Mouse (Mus musculus) liver, embryonic 14.5 days (tissue): Measurements from ENCODE around the gene P2rx2. TPM values are rescaled to one million over a fixed set of nuclear protein-coding genes. Genes with fewer than 3 reads are reported as not detected.

Experiments used
- ATAC-seq: fragments of 200-750 bp; cut with Nextera tagmentation; 2 replicates; pipeline ENCODE4 v1.8.0; 2017; ENCODE audit warnings: moderate number of reproducible peaks, mild to moderate bottlenecking, moderate library complexity; ENCODE audit not compliant: insufficient read depth
- DNase-seq, 3 experiments: peaks; one replicate each; pipeline ENCODE4 v3.0.0-alpha.2; 2012 to 2013; ENCODE audit warnings: low read depth in 3 of 3, low spot score in 3 of 3
- H3K27ac ChIP-seq: fragments of 300-500 bp; sonication (generic); 2 replicates; pipeline ENCODE4 v1.5.1; 2014; ENCODE audit warnings: moderate library complexity, mild to moderate bottlenecking, control low read depth, inconsistent platforms
- H3K27me3 ChIP-seq: fragments of 300-500 bp; sonication (generic); 2 replicates; pipeline ENCODE4 v1.6.1; 2014; ENCODE audit warnings: mild to moderate bottlenecking, low read length, moderate library complexity; ENCODE audit not compliant: control insufficient read depth, insufficient read depth
- H3K36me3 ChIP-seq: fragments of 300-500 bp; sonication (generic); replicated peaks from 2 replicates; pipeline ENCODE4 v1.6.1; 2014; ENCODE audit warnings: low read depth; ENCODE audit not compliant: control insufficient read depth, insufficient read depth
- H3K4me1 ChIP-seq, 2 experiments: fragments of 200-500 bp in 1 of 2; fragments of 300-500 bp in 1 of 2; sonication (generic) in 1 of 2; replicated peaks; 2 replicates each; pipeline ENCODE4 v1.6.1; 2012 to 2014; ENCODE audit warnings: antibody characterized with exemption in 1 of 2, inconsistent platforms in 1 of 2, low read length in 1 of 2; ENCODE audit not compliant: control insufficient read depth in 2 of 2, insufficient read depth in 2 of 2
- H3K4me2 ChIP-seq: fragments of 300-500 bp; sonication (generic); 2 replicates; pipeline ENCODE4 v1.6.1; 2014; ENCODE audit warnings: low read depth, mild to moderate bottlenecking, control low read depth, moderate library complexity
- H3K4me3 ChIP-seq, 2 experiments: fragments of 200-500 bp in 1 of 2; fragments of 300-500 bp in 1 of 2; sonication (generic) in 1 of 2; 2 replicates each; pipeline ENCODE4 v1.5.1; 2012 to 2014; ENCODE audit warnings: low read depth in 2 of 2, low read length in 2 of 2, mild to moderate bottlenecking in 2 of 2, control low read depth in 1 of 2, inconsistent platforms in 1 of 2, moderate library complexity in 1 of 2; ENCODE audit not compliant: insufficient read depth in 1 of 2
- H3K9ac ChIP-seq: fragments of 300-500 bp; sonication (generic); replicated peaks from 2 replicates; pipeline ENCODE4 v1.6.1; 2014; ENCODE audit warnings: mild to moderate bottlenecking, control low read depth, moderate library complexity
- H3K9me3 ChIP-seq: fragments of 300-500 bp; sonication (generic); 2 replicates; pipeline ENCODE4 v1.6.1; 2016; ENCODE audit warnings: low read length, mixed read lengths; ENCODE audit not compliant: control insufficient read depth
- CTCF ChIP-seq: IDR thresholded peaks from 2 replicates; pipeline ENCODE4 v1.5.1; 2016; ENCODE audit warnings: antibody characterized with exemption, low read depth, control low read depth
- EP300 ChIP-seq: IDR thresholded peaks from 2 replicates; pipeline ENCODE4 v1.6.1; 2016; ENCODE audit warnings: antibody characterized with exemption, low read depth
- WGBS: fragments of 180-500 bp; shearing (Covaris S2); extraction: QIAGEN DNeasy Blood & Tissue Kit; methylation state at CpG from one replicate; pipeline ENCODE4 v1.1.7; 2014; ENCODE audit not compliant: insufficient replicate concordance; 5-methylcytosine and 5-hydroxymethylcytosine counted together
- polyA plus RNA-seq, 2 experiments: library from polyadenylated mRNA; depleted of rRNA in 1 of 2; stranded (reverse) in 1 of 2; unstranded in 1 of 2; fragments of >200 nt; fragmentation: Nextera tagmentation in 1 of 2; extraction: Ambion mirVana in 1 of 2; gene quantifications; 2 replicates each; pipeline versions ENCODE4 v1.2.1 to v1.2.3; 2012 to 2014

P2rx2 gene
- polyA plus RNA-seq, 2 experiments: 0.03 TPM; not detected in 1

DNA sequence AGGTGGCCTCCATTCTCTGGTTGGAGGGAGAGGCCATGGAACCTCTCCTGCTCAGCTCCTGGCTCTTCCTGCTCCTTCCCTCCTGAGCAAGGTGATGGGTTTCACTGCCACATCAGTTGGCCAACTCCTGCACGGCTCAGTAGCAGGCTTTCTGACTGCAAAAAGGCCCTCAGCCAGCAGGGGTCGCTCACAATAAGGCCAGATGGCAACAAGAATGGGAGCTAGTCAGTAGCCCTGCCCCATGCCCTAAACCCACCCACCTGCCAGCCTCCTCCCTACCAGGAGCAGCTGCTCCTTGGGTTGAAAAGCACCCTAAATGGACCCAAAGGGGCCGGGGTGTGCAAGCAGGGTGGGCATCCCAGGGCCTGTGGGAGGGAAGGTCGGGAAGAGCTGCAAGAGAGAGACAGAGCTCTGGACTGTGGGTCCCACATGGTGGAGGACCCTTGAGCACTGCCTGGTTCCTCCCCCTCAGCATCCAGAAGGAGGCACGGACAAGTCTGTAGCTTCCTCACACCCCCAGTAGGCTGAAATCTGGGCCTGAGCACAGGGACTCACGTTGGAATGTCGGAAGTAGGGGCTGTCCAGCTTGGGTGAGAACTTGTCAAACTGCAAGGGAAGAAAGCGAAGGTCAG, 33.9 kb upstream of the P2rx2 start:
- no peaks in the 10 kb centered on the region for H3K27me3 ChIP-seq
- no peak overlapping the region for H3K9ac ChIP-seq
- WGBS: 49% methylated on average over 8 of the region's 8 CpGs
- H3K27ac ChIP-seq: no peak overlapping the region
- no peak for TF ChIP-seq EP300
- peak; percentile 91 for TF ChIP-seq CTCF
- H3K4me3 ChIP-seq: no peak overlapping the region
- H3K36me3 ChIP-seq: no peaks in the 10 kb centered on the region
- no peak overlapping the region for H3K4me2 ChIP-seq
- peak in 1 of 3 experiments; percentile 24 for DNase-seq
- ATAC-seq: peak; percentile 36; the same call in 1 of the 2 replicates
- H3K9me3 ChIP-seq: no peaks in the 10 kb centered on the region
- H3K4me1 ChIP-seq: no peaks in the 10 kb centered on the region

DNA sequence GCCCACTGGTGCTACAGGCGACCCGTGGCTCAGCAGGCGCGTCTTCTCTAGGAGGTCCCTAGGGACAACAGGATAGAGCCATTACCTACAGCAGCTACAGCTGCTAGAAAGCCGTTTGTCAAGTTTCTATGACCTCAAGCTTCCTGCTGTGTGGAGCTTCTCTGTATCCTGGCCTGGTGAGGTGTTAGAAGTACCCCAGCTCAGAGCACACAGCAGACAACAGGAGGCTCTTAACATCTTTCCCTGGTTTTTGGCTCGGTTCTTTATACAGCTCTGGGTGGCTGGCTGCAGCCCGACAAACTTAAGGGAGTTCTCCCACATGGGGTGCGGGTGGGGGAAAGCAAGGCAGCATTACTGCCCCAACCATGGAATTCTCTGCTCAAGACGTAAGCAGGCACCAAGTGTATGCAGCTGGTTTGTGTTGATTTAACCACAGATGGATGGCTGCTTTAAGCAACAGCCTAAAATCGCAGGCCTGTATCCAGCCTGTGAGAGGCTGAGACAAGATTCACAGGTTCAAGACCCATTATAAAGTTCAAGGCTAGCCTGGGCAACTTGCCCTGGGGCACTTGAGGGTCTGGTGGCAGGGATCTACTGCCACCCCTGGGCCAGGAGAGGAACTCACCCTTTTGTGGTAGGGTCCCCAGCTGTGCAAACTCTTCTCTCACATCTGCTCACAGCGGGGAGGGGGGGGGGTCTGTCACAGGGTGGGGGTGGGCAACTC, 21.0 kb upstream of the P2rx2 start:
- Histone ChIP-seq H3K9me3 (no peaks in the 10 kb centered on the region), H3K4me1 (no peaks in the 10 kb centered on the region), H3K9ac (no peak overlapping the region), H3K4me3 (no peak overlapping the region), H3K27ac (no peak overlapping the region), H3K27me3 (peaks cover 3% of the 10 kb centered on the region), H3K4me2 (peak overlapping the region; percentile 60), H3K36me3 (no peaks in the 10 kb centered on the region)
- ATAC-seq (no peak; the same call in 1 of the 2 replicates), DNase-seq (no peak)
- 52% methylated on average over 11 of the region's 11 CpGs for WGBS
- 0 out of 2 replicates have a peak, but pooled peaks have one; percentile 9 for TF ChIP-seq CTCF
- no peak for TF ChIP-seq EP300

DNA sequence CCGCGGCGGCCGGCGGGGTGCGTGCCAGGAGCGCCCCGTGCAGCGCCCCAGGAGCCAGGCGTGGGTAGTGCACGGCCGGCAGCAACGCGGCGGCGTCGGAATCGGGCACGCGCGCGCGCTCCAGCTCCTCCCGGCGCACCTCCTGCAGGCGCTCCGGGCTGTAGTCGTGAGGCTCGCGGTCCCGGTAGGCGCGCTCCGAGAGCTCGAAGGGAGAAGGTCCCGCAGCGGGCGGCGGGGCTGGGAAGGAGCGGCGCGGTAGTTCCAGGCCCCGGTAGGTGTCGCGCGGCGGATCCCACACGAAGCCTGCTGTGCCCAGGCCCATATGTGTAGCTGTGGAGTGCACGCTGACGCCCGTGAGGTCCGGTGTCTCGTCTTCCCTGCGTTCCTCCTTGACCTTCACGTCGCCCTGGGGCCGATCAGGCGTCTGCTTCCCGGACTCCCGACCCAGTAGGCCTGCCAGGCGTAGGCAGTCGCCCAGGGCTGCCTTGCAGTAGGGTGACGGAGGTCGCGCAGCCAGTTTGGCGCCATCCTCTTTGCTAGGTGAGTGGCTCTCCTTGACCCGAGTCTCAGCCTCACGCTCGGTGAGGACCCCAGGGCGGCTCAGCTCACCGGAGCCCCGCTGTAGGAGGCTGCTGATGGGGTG, 20.3 kb upstream of the P2rx2 start:
- peak overlapping the region; percentile 20 to 48 for H3K4me3 ChIP-seq
- TF ChIP-seq EP300 (no peak), CTCF (no peak)

DNA sequence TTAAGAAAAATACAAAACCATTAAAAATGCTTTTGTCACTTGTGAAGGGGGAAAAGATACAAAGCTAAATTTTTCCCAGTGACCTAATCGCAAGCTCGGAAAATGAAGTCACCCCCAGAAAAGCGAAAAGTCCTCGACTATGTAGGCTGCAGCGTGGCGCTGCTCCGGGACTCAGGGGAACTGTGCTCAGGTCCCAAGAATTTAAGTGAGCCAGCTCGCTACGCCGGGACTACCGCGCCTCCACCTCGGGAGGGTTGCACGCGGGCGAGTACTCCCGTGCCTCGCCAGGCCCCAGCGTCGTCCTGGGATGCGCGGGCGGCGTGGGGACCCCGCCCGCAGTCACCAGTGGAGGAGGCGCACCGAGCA, 19.8 kb upstream of the P2rx2 start:
- H3K36me3 ChIP-seq: no peaks in the 10 kb centered on the region
- WGBS: 2% methylated on average over 28 of the region's 28 CpGs
- no peaks in the 10 kb centered on the region for H3K9me3 ChIP-seq
- TF ChIP-seq EP300: no peak
- no peak for TF ChIP-seq CTCF
- no peak overlapping the region for H3K27ac ChIP-seq
- H3K4me3 ChIP-seq: peak overlapping the region; percentile 20 to 48; a peak in 3 of 4 replicates
- H3K27me3 ChIP-seq: peaks cover 3% of the 10 kb centered on the region
- peak overlapping the region; percentile 60 for H3K4me2 ChIP-seq
- no peak overlapping the region for H3K9ac ChIP-seq
- no peaks in the 10 kb centered on the region for H3K4me1 ChIP-seq
- no peak for DNase-seq
- ATAC-seq: peak; percentile 21; the same call in 1 of the 2 replicates

More for the DNA sequence above, 20.3 kb upstream of the P2rx2 start:
- Histone ChIP-seq H3K36me3 (no peaks in the 10 kb centered on the region), H3K4me2 (peak overlapping the region; percentile 60), H3K9ac (no peak overlapping the region), H3K27me3 (peaks cover 3% of the 10 kb centered on the region), H3K4me1 (no peaks in the 10 kb centered on the region), H3K9me3 (no peaks in the 10 kb centered on the region), H3K27ac (no peak overlapping the region)
- ATAC-seq (peak; percentile 74), DNase-seq (peak in 2 of 3 experiments; percentile 13 to 19)
- WGBS: 5% methylated on average over 72 of the region's 72 CpGs

DNA sequence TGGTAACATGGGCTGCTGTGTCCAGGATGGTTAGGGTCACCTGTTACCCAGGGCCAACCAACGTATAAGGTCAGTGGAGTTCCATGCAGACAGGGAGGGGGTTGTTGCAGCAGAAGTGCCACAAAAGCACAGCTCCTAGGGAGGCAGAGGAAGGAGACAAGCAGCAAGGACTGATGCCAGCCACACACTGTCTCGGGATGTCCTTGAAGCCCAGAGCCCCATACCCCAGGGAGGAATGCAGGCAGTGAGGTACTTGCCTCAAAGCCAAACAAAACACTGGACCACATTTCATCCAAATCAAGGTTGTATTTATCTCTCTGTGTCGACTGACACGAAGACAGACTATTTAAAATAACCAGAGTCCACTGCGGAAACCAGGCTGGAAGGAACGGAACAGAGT, 18.5 kb upstream of the P2rx2 start:
- no peak for TF ChIP-seq EP300
- no peak for TF ChIP-seq CTCF
- H3K9me3 ChIP-seq: no peaks in the 10 kb centered on the region
- H3K9ac ChIP-seq: no peak overlapping the region
- no peak overlapping the region for H3K4me3 ChIP-seq
- DNase-seq (no peak), ATAC-seq (no peak)
- H3K4me1 ChIP-seq: no peaks in the 10 kb centered on the region
- H3K27ac ChIP-seq: no peak overlapping the region
- no peak overlapping the region for H3K4me2 ChIP-seq
- H3K27me3 ChIP-seq: peaks cover 3% of the 10 kb centered on the region
- H3K36me3 ChIP-seq: no peaks in the 10 kb centered on the region
- 68% methylated on average over 6 of the region's 6 CpGs for WGBS
